Mouse (Mus musculus): ENCODE measurements at regions not wholly inside any gene's neighbourhood (a gene's known extent, or its start where the extent isn't known, plus 50 kb on each side); places are given as distances from the start of the nearest gene placed in this dataset.

GRCm38 (mm10) chr14:72819037-72819436, 109.2 kb upstream of the Fndc3a start:
- no peaks in the 10 kb centered on the region for H3K4me1 ChIP-seq (ENCODE audit: control insufficient read depth, insufficient read depth, low read length)
- H3K9ac ChIP-seq (ENCODE audit: low read depth, low read length), result no peak overlapping the region
- no peak overlapping the region for H3K27ac ChIP-seq (ENCODE audit: low read depth, low read length)
- H3K4me2 ChIP-seq, result no peak overlapping the region
- no peaks in the 10 kb centered on the region for H3K27me3 ChIP-seq (ENCODE audit: control insufficient read depth, insufficient read depth, low read length)
- ATAC-seq (replicated peaks; ENCODE audit: insufficient number of reproducible peaks, low FRiP score, low TSS enrichment), result no peak
- H3K36me3 ChIP-seq (ENCODE audit: control insufficient read depth, insufficient read depth, low read length), result no peaks in the 10 kb centered on the region
- WGBS (ENCODE audit: insufficient replicate concordance), result 87% methylated on average over 4 of the region's 4 CpGs
- H3K4me3 ChIP-seq (ENCODE audit: low read depth, low read length), result no peak overlapping the region
- H3K9me3 ChIP-seq (replicated peaks; ENCODE audit: control insufficient read depth, low read length), result no peaks in the 10 kb centered on the region

- ATAC-seq (replicated peaks; ENCODE audit: insufficient number of reproducible peaks, low FRiP score, low TSS enrichment), result no peak
These were observed 108.0 kb upstream of the Fndc3a start for GRCm38 (mm10) chr14:72817764-72818163.

GRCm38 (mm10) chr14:72816847-72817246, 107.0 kb upstream of the Fndc3a start:
- no peaks in the 10 kb centered on the region for H3K9me3 ChIP-seq (replicated peaks; ENCODE audit: control insufficient read depth, low read length)
- WGBS (ENCODE audit: insufficient replicate concordance), result 46% methylated on average over 10 of the region's 10 CpGs

More at GRCm38 (mm10) chr14:72817764-72818163, 108.0 kb upstream of the Fndc3a start:
- Histone ChIP-seq H3K36me3 (ENCODE audit: control insufficient read depth, insufficient read depth, low read length) (no peaks in the 10 kb centered on the region), H3K4me1 (ENCODE audit: control insufficient read depth, insufficient read depth, low read length) (no peaks in the 10 kb centered on the region), H3K4me2 (no peak overlapping the region), H3K9me3 (replicated peaks; ENCODE audit: control insufficient read depth, low read length) (no peaks in the 10 kb centered on the region), H3K27ac (ENCODE audit: low read depth, low read length) (no peak overlapping the region), H3K4me3 (ENCODE audit: low read depth, low read length) (no peak overlapping the region), H3K27me3 (ENCODE audit: control insufficient read depth, insufficient read depth, low read length) (no peaks in the 10 kb centered on the region), H3K9ac (ENCODE audit: low read depth, low read length) (no peak overlapping the region)
- WGBS (ENCODE audit: insufficient replicate concordance), result 87% methylated on average over 5 of the region's 5 CpGs

GRCm38 (mm10) chr14:72809138-72809537, 99.3 kb upstream of the Fndc3a start:
- ATAC-seq (replicated peaks; ENCODE audit: insufficient number of reproducible peaks, low FRiP score, low TSS enrichment), result no peak
- Histone ChIP-seq H3K4me3 (ENCODE audit: low read depth, low read length) (no peak overlapping the region), H3K36me3 (ENCODE audit: control insufficient read depth, insufficient read depth, low read length) (no peaks in the 10 kb centered on the region), H3K27ac (ENCODE audit: low read depth, low read length) (no peak overlapping the region), H3K4me2 (no peak overlapping the region), H3K4me1 (ENCODE audit: control insufficient read depth, insufficient read depth, low read length) (no peaks in the 10 kb centered on the region), H3K9me3 (replicated peaks; ENCODE audit: control insufficient read depth, low read length) (no peaks in the 10 kb centered on the region), H3K27me3 (ENCODE audit: control insufficient read depth, insufficient read depth, low read length) (no peaks in the 10 kb centered on the region), H3K9ac (ENCODE audit: low read depth, low read length) (no peak overlapping the region)
- WGBS (ENCODE audit: insufficient replicate concordance), result 78% methylated on average over 2 of the region's 2 CpGs

More at GRCm38 (mm10) chr14:72816847-72817246, 107.0 kb upstream of the Fndc3a start:
- Histone ChIP-seq H3K27ac (ENCODE audit: low read depth, low read length) (no peak overlapping the region), H3K27me3 (ENCODE audit: control insufficient read depth, insufficient read depth, low read length) (no peaks in the 10 kb centered on the region), H3K36me3 (ENCODE audit: control insufficient read depth, insufficient read depth, low read length) (no peaks in the 10 kb centered on the region), H3K4me1 (ENCODE audit: control insufficient read depth, insufficient read depth, low read length) (no peaks in the 10 kb centered on the region), H3K4me3 (ENCODE audit: low read depth, low read length) (no peak overlapping the region), H3K9ac (ENCODE audit: low read depth, low read length) (no peak overlapping the region), H3K4me2 (no peak overlapping the region)
- ATAC-seq (replicated peaks; ENCODE audit: insufficient number of reproducible peaks, low FRiP score, low TSS enrichment), result no peak

GRCm38 (mm10) chr14:72807947-72808346, 98.1 kb upstream of the Fndc3a start:
- Histone ChIP-seq H3K27ac (ENCODE audit: low read depth, low read length) (no peak overlapping the region), H3K9ac (ENCODE audit: low read depth, low read length) (no peak overlapping the region), H3K36me3 (ENCODE audit: control insufficient read depth, insufficient read depth, low read length) (no peaks in the 10 kb centered on the region), H3K4me2 (no peak overlapping the region), H3K4me1 (ENCODE audit: control insufficient read depth, insufficient read depth, low read length) (no peaks in the 10 kb centered on the region), H3K9me3 (replicated peaks; ENCODE audit: control insufficient read depth, low read length) (no peaks in the 10 kb centered on the region), H3K27me3 (ENCODE audit: control insufficient read depth, insufficient read depth, low read length) (no peaks in the 10 kb centered on the region), H3K4me3 (ENCODE audit: low read depth, low read length) (no peak overlapping the region)
- WGBS (ENCODE audit: insufficient replicate concordance), result 66% methylated on average over 3 of the region's 3 CpGs
- ATAC-seq (replicated peaks; ENCODE audit: insufficient number of reproducible peaks, low FRiP score, low TSS enrichment), result no peak

- Histone ChIP-seq H3K9ac (ENCODE audit: low read depth, low read length) (no peak overlapping the region), H3K4me1 (ENCODE audit: control insufficient read depth, insufficient read depth, low read length) (no peaks in the 10 kb centered on the region), H3K27ac (ENCODE audit: low read depth, low read length) (no peak overlapping the region), H3K4me3 (ENCODE audit: low read depth, low read length) (no peak overlapping the region), H3K27me3 (ENCODE audit: control insufficient read depth, insufficient read depth, low read length) (no peaks in the 10 kb centered on the region), H3K9me3 (replicated peaks; ENCODE audit: control insufficient read depth, low read length) (no peaks in the 10 kb centered on the region), H3K4me2 (no peak overlapping the region), H3K36me3 (ENCODE audit: control insufficient read depth, insufficient read depth, low read length) (no peaks in the 10 kb centered on the region)
- ATAC-seq (replicated peaks; ENCODE audit: insufficient number of reproducible peaks, low FRiP score, low TSS enrichment), result no peak
- 67% methylated on average over 7 of the region's 7 CpGs for WGBS (ENCODE audit: insufficient replicate concordance)
These were observed 97.5 kb upstream of the Fndc3a start for GRCm38 (mm10) chr14:72807286-72807685.

- no peak overlapping the region for H3K4me3 ChIP-seq (ENCODE audit: low read depth, low read length)
- 86% methylated on average over 6 of the region's 6 CpGs for WGBS (ENCODE audit: insufficient replicate concordance)
- H3K9me3 ChIP-seq (replicated peaks; ENCODE audit: control insufficient read depth, low read length), result no peaks in the 10 kb centered on the region
- no peak for ATAC-seq (replicated peaks; ENCODE audit: insufficient number of reproducible peaks, low FRiP score, low TSS enrichment)
- H3K27me3 ChIP-seq (ENCODE audit: control insufficient read depth, insufficient read depth, low read length), result no peaks in the 10 kb centered on the region
- H3K4me2 ChIP-seq, result no peak overlapping the region
- no peak overlapping the region for H3K9ac ChIP-seq (ENCODE audit: low read depth, low read length)
- no peak overlapping the region for H3K27ac ChIP-seq (ENCODE audit: low read depth, low read length)
- H3K36me3 ChIP-seq (ENCODE audit: control insufficient read depth, insufficient read depth, low read length), result no peaks in the 10 kb centered on the region
- H3K4me1 ChIP-seq (ENCODE audit: control insufficient read depth, insufficient read depth, low read length), result no peaks in the 10 kb centered on the region
These were observed 96.8 kb upstream of the Fndc3a start for GRCm38 (mm10) chr14:72806598-72806997.

- Histone ChIP-seq H3K27ac (ENCODE audit: low read depth, low read length) (no peak overlapping the region), H3K9ac (ENCODE audit: low read depth, low read length) (no peak overlapping the region), H3K27me3 (ENCODE audit: control insufficient read depth, insufficient read depth, low read length) (no peaks in the 10 kb centered on the region), H3K36me3 (ENCODE audit: control insufficient read depth, insufficient read depth, low read length) (no peaks in the 10 kb centered on the region), H3K4me2 (no peak overlapping the region), H3K9me3 (replicated peaks; ENCODE audit: control insufficient read depth, low read length) (no peaks in the 10 kb centered on the region), H3K4me3 (ENCODE audit: low read depth, low read length) (no peak overlapping the region), H3K4me1 (ENCODE audit: control insufficient read depth, insufficient read depth, low read length) (no peaks in the 10 kb centered on the region)
- no peak for ATAC-seq (replicated peaks; ENCODE audit: insufficient number of reproducible peaks, low FRiP score, low TSS enrichment)
These were observed 93.8 kb upstream of the Fndc3a start for GRCm38 (mm10) chr14:72803579-72803978.

GRCm38 (mm10) chr14:72790654-72791053, 80.9 kb upstream of the Fndc3a start:
- no peaks in the 10 kb centered on the region for H3K27me3 ChIP-seq (ENCODE audit: control insufficient read depth, insufficient read depth, low read length)
- no peak for ATAC-seq (replicated peaks; ENCODE audit: insufficient number of reproducible peaks, low FRiP score, low TSS enrichment)
- WGBS (ENCODE audit: insufficient replicate concordance), result 65% methylated on average over 3 of the region's 3 CpGs
- H3K9me3 ChIP-seq (replicated peaks; ENCODE audit: control insufficient read depth, low read length), result no peaks in the 10 kb centered on the region
- no peaks in the 10 kb centered on the region for H3K4me1 ChIP-seq (ENCODE audit: control insufficient read depth, insufficient read depth, low read length)
- no peaks in the 10 kb centered on the region for H3K36me3 ChIP-seq (ENCODE audit: control insufficient read depth, insufficient read depth, low read length)
- no peak overlapping the region for H3K4me3 ChIP-seq (ENCODE audit: low read depth, low read length)
- no peak overlapping the region for H3K9ac ChIP-seq (ENCODE audit: low read depth, low read length)
- H3K27ac ChIP-seq (ENCODE audit: low read depth, low read length), result no peak overlapping the region
- no peak overlapping the region for H3K4me2 ChIP-seq

All from heart, embryonic 11.5 days (tissue).